Mouse (Mus musculus) spleen, embryonic (tissue): ENCODE measurements at regions not wholly inside any gene's neighbourhood (a gene's known extent, or its start where the extent isn't known, plus 50 kb on each side); places are given as distances from the start of the nearest gene placed in this dataset.

ENCODE experiments used
- CTCF ChIA-PET: fragments of 350-600 bp; sonication (Branson Sonifier 250); formaldehyde crosslinking; loops from one replicate; lab custom pipeline; 2022; lab: Charles Lee

DNA sequence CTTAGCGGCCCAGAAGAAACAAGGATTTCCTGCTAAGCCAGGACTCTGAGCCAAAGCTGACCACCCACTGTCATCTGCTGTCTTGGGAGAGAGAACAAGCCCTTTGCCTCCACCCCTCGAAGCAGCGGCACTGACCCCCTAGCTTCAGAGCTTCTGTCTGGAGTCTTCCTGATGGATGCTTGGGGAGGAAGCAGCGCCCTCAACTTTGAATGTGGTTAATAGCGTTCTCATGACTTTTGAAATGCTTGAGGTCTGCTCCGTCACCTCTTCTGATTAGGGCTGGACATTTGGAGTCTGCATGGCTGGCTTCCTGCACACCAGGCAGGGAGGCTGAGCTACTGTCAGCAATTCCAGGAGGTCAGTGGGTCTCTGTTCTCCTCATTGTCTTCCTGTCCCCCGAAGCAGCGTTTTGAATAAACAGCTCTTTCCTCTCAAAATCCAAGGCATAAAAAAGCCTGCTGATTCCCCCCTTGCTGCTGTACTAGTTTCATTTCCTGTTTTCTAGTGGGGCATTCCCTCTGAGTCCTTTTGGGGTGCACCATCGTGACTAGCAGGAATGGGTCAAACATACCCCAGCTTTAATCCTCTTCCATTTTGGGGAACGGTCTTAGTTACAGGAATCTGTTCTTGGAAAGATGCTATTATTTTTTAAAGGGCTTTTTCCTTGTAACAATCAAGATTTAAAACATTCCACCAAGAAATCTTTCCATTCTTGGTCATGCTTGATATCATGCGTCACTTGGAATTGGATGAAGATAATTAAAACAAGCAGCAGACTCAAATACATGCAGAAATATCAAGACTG, 256.0 kb downstream of the Ankrd16 start:
- CTCF ChIA-PET, result interaction anchor here (0.6 kb wide), 1 partner anchor 20 kb away, joined by 7 read pairs; no protein-coding TSS in a partner anchor

DNA sequence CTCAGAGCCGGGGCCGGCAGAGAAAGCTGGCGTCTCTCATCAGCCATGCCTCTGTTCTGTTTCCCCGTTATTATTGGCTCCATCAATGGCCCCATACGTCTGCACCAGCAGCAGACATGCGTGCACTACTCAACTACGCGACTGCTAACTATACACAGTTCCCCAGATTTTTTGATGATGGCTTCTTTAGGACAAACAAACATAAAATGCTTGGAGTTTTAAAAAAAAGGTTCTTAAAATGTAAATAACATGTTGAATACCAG, 256.6 kb downstream of the Ankrd16 start:
- CTCF ChIA-PET, result interaction anchor here (0.6 kb wide), 1 partner anchor 20 kb away, joined by 7 read pairs; no protein-coding TSS in a partner anchor

DNA sequence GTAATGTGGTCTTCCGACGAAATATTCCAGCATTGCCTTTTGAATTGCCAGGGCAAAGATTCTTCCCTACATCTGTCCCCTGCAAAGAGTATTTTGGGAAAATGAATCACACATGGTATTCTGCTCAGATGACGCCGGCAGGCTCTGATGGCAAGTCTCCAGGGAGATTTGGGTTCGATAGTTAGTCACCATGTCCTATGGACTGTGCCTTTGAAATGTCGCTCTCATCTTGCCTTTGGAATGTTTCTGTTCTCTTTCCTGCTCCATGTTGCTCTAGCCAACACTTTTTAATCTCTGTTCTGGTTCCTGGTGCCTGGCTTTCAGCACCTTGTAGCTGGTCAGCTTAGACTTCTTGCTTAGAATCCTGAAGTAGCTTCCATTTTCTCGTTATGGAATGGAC, 252.3 kb downstream of the Itga8 start:
- CTCF ChIA-PET, result no interaction called here

DNA sequence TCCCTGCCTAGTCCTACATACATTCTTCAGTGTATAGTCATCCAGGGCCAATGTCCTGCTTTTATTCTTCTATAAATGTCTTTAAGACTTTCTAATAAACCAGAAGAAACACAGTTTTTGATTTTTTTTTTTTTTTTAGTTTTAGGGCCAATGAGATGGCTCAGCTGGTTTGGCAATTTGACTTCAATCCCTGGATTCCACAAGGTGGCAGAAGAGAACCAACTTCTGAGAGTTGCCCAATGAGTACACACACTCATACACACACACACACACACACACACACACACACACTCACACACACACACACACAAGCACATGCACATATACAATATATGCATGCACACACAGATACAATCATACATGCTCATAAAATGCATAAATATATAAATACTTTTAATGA, 251.8 kb downstream of the Itga8 start:
- CTCF ChIA-PET, result no interaction called here

DNA sequence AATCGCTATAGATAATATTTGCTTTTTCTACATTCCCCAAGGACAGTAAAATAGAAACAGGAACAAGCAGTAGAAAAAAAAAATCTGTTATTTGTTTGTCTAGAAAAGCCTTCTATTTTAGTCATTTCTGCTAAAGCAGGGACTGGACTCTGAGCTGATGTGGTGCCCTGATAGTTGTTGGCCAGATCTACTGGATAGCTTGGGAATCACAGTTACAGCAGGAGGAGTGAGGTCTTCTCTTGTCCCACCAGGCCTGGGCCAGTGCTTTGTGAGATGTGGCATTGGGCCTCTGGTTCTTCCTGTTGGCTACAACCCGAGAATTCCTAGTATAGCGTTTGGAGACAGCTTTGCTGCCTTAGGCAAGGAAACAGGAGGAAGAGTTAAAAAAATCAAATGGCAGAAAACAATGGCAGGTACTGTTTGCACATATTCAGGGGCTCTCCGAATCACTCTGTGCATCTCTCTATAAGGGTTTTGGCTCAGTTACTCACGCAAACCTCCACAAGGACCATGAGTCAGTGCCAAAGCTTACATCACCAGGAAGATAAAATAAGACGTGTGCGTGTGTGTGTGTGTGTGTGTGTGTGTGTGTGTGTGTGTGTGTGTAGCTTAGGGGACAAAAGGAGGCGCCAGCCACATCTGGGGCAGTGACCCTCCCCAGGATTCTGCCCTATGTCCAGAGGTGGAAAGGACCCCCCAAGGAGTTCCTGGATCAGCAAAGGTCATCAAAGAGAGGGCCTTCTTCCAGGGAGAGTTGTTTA, 248.1 kb downstream of the Itga8 start:
- CTCF ChIA-PET, result no interaction called here

DNA sequence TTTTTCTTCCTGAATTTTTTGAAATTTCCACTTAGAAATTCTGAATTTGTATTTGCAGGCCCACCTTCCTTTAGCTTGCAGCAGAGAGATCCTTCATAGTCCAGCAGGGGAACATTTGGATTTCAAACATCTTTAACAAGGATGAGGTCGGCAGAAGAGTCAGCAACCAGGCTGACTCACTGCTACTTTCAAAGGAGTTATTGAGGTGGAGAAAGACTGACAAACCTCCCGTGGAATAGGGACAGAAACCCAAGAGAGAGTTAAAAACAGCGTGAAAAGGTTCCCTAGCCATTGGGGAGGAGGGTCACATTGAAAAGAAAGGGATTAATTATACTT, 247.6 kb downstream of the Itga8 start:
- CTCF ChIA-PET, result no interaction called here
